Mouse (Mus musculus) lung, adult 2 months (tissue): ENCODE results near the gene Ctbp2. TPM values are rescaled to one million over a fixed set of nuclear protein-coding genes. Genes with fewer than 3 reads are reported as not detected.
A peak's percentile ranks its signal among the peaks of the same experiment; 100 is the strongest.

ENCODE experiments used
- DNase-seq: peaks from one replicate; pipeline ENCODE4 v3.0.0; 2022
- H3K4me1 ChIP-seq: fragments of 200-500 bp; 2 replicates; pipeline ENCODE4 v1.6.1; 2011; ENCODE audit warnings: low read length; ENCODE audit not compliant: control insufficient read depth, insufficient read depth
- H3K4me3 ChIP-seq: fragments of 200-500 bp; replicated peaks from 2 replicates; pipeline ENCODE3; 2011; ENCODE audit warnings: low read depth, mild to moderate bottlenecking, control low read depth, low read length; ENCODE audit errors: extremely low read depth
- CTCF ChIP-seq: fragments of 200-500 bp; IDR thresholded peaks from 2 replicates; pipeline ENCODE4 v1.5.1; 2011; ENCODE audit warnings: mild to moderate bottlenecking, low read length, control low read depth; ENCODE audit not compliant: insufficient read depth
- POLR2A ChIP-seq: fragments of 200-500 bp; IDR thresholded peaks from 2 replicates; pipeline ENCODE4 v1.6.1; 2011; ENCODE audit warnings: low read depth, mild to moderate bottlenecking, control low read depth, low read length, borderline replicate concordance; ENCODE audit errors: extremely low read depth
- WGBS: fragments of 180-500 bp; shearing (Covaris S2); methylation state at CpG from one replicate; pipeline ENCODE4 v1.1.7; 2018; 5-methylcytosine and 5-hydroxymethylcytosine counted together
- polyA plus RNA-seq: library from polyadenylated mRNA; depleted of rRNA; stranded (reverse); fragments of >200 nt; gene quantifications from 2 replicates; pipeline ENCODE4 v1.2.3, GENCODE M21; 2012

Gene Ctbp2
- polyA plus RNA-seq, 1 experiment, result 65.8 TPM

- no peaks in the 10 kb centered on the region for H3K4me1 ChIP-seq
- no peak overlapping the region for H3K4me3 ChIP-seq
- WGBS, result 73% methylated on average over 8 of the region's 8 CpGs
- DNase-seq, result no peak
- TF ChIP-seq CTCF, result no peak
These were observed 15.7 kb upstream of the Ctbp2 start for GRCm38 (mm10) chr7:133139689-133140336.

GRCm38 (mm10) chr7:133133552-133133951, 9.4 kb upstream of the Ctbp2 start:
- no peak for DNase-seq
- TF ChIP-seq CTCF (peak; percentile 44), POLR2A (no peak)
- 82% methylated on average over 5 of the region's 5 CpGs for WGBS

GRCm38 (mm10) chr7:133132702-133133101, 8.5 kb upstream of the Ctbp2 start:
- DNase-seq, result no peak
- 95% methylated on average over 5 of the region's 5 CpGs for WGBS
- H3K4me1 ChIP-seq, result no peaks in the 10 kb centered on the region
- TF ChIP-seq CTCF (no peak), POLR2A (no peak)
- H3K4me3 ChIP-seq, result no peak overlapping the region

More at GRCm38 (mm10) chr7:133133552-133133951, 9.4 kb upstream of the Ctbp2 start:
- Histone ChIP-seq H3K4me3 (no peak overlapping the region), H3K4me1 (no peaks in the 10 kb centered on the region)

GRCm38 (mm10) chr7:133124701-133125485, 739 bp upstream of the Ctbp2 start:
- DNase-seq, result no peak
- WGBS, result 48% methylated on average over 34 of the region's 34 CpGs
- Histone ChIP-seq H3K4me3 (peak overlapping the region; percentile 48), H3K4me1 (peaks cover 10% of the 10 kb centered on the region)
- TF ChIP-seq POLR2A, result no peak
- TF ChIP-seq CTCF, result no peak

- peak; percentile 57; the same call in 1 of the 2 replicates for TF ChIP-seq POLR2A
- no peak for TF ChIP-seq CTCF
- 2% methylated on average over 35 of the region's 53 CpGs for WGBS
- DNase-seq, result peak; percentile 74
- Histone ChIP-seq H3K4me1 (peaks cover 10% of the 10 kb centered on the region), H3K4me3 (peak within 1 kb of the TSS; percentile 93)
These were observed 733 bp downstream of the Ctbp2 start, which contains the start of gene Fgfr2 for GRCm38 (mm10) chr7:133123244-133123998. Gene Fgfr2 (minus strand): TSS chr7:133123350.

DNA sequence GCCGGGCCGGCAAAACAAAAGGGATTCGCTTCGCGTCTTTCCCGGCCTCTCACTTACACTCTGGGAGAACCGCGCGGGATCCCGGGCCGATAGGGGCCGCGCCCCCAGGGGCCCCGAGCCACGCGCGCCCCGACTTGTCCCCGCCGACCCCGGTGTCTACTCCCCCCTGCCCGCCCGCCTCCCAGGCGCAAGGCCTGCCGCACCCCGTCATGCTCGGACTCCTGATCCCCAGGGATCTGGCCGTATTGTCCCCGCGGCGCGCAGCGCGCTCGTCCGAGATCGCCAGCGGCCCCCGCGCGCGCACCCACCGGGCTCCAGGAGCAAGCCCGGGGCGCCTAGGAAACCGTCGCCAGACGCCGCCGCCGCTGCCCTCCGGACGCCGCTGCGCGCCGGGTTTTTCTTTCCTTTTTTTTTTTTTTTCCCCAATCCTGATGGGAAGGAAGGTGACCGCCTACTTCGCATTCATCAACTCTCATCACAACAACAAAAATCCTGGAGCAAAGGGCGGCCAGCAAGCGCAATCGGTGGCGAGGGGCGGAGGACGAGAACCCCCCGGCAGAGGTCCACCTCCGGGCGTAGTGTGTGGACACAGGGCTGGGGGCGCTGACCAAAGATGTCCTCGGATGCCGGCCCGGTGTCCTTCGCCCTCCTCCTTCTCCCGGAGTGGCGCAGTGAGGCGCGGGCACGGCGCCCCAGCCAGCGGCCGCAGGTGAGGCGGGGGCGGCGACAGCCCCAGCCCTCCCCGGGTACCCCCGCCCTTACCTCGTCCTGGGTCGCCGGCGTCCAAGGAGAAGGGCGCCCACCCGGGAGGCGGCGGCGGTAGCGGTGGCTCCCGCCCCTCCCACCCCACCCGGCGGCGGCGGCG, 1.5 kb downstream of the Ctbp2 start:
- TF ChIP-seq CTCF, result no peak
- peaks cover 13% of the 10 kb centered on the region for H3K4me1 ChIP-seq
- under 1% methylated on average over 83 of the region's 102 CpGs for WGBS
- peak overlapping the region; percentile 93 for H3K4me3 ChIP-seq
- peak; percentile 74 for DNase-seq

GRCm38 (mm10) chr7:133121661-133122378, 2.3 kb downstream of the Ctbp2 start:
- DNase-seq, result peak; percentile 67
- TF ChIP-seq POLR2A (peak; percentile 35; the same call in 1 of the 2 replicates), CTCF (no peak)
- WGBS, result under 1% methylated on average over 90 of the region's 94 CpGs
- Histone ChIP-seq H3K4me3 (peak overlapping the region; percentile 93), H3K4me1 (peaks cover 13% of the 10 kb centered on the region)

DNA sequence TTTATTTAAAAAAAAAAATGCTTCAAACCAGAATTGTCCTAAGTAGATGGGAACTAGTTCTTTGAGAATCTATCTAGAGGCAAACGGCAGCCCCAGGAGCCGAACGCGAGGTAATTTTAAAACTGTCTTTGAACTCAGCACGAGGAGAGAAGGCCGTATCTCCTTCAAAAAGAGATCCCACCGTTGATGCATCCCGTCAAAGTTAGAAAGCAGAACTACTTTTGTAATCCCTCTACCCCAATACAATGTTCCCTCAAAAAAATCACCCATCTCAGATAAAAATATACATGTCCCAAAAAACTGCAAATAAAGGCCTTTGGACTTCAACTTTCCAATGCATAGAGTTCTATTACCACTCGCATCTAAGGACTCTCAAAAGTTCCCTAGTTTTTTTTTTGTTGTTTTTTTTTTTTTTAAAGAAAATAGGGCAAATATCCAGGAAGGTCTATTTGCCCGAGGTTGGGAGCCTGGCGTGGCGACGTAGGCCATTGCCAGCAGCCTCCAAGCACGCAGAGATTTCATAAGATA, 3.0 kb downstream of the Ctbp2 start:
- peaks cover 15% of the 10 kb centered on the region for H3K4me1 ChIP-seq
- H3K4me3 ChIP-seq, result peak overlapping the region; percentile 93
- TF ChIP-seq CTCF (no peak), POLR2A (no peak)
- no peak for DNase-seq
- 21% methylated on average over 14 of the region's 14 CpGs for WGBS
